42 mouse cellular contexts compared by ENCODE assay signal in genomic region chr6:146973830-146974229, GRCm38 (mm10). TPM values are rescaled to one million over a fixed set of nuclear protein-coding genes. Genes with fewer than 3 reads are reported as not detected.
"Had no signal": no experiment of that assay in that cellular context is flagged by ENCODE, and none has a peak within 500 bp of the region (broad histone marks: within the 10 kb centered on the region; RNA-seq: fewer than 3 reads in every experiment).

No protein-coding gene starts in this region.

- H3K27me3 ChIP-seq: heart, embryonic 12.5 days; heart, embryonic 13.5 days; heart, embryonic 15.5 days; hindbrain, embryonic 12.5 days; hindbrain, embryonic 13.5 days; hindbrain, embryonic 15.5 days; intestine, embryonic 15.5 days; kidney, embryonic 15.5 days had no signal

- H3K4me2 ChIP-seq: heart, embryonic 11.5 days; heart, embryonic 12.5 days; heart, embryonic 13.5 days; heart, embryonic 15.5 days; hindbrain, embryonic 12.5 days; hindbrain, embryonic 13.5 days; hindbrain, embryonic 14.5 days; hindbrain, embryonic 15.5 days; intestine, embryonic 15.5 days; kidney, embryonic 15.5 days had no signal

- H3K9me3 ChIP-seq: heart, embryonic 12.5 days; heart, embryonic 13.5 days; heart, embryonic 15.5 days; hindbrain, embryonic 10.5 days; hindbrain, embryonic 12.5 days; hindbrain, embryonic 13.5 days; hindbrain, embryonic 15.5 days; intestine, embryonic 15.5 days; kidney, embryonic 15.5 days had no signal

- H3K36me3 ChIP-seq: heart, embryonic 15.5 days; hindbrain, embryonic 10.5 days; hindbrain, embryonic 12.5 days; hindbrain, embryonic 13.5 days; hindbrain, embryonic 15.5 days; intestine, embryonic 15.5 days had no signal

- ATAC-seq: hindbrain, embryonic 16.5 days; inflammation-experienced regulatory T-cells, adult 6 months; intestine, postnatal 0 days had no signal

- DNase-seq: heart, postnatal 10 days; heart, postnatal 14 days; heart, postnatal 4 days; kidney, adult 11 months; kidney, adult 18-20 months; kidney, adult 2 months; kidney, adult 8-10 months; kidney, adult 9 months; kidney, postnatal 10 days; kidney, postnatal 14 days; kidney, postnatal 25 days; kidney, postnatal 36 days; kidney, postnatal 4 days; layer of hippocampus, adult 9-11 months; layer of hippocampus, postnatal 36 days had no signal

- H3K4me1 ChIP-seq: hindbrain, embryonic 12.5 days; hindbrain, embryonic 13.5 days; hindbrain, embryonic 15.5 days had no signal

- H3K27ac ChIP-seq: heart, embryonic 13.5 days; heart, embryonic 15.5 days; hindbrain, embryonic 10.5 days; hindbrain, embryonic 12.5 days; hindbrain, embryonic 13.5 days; hindbrain, embryonic 14.5 days; hindbrain, embryonic 15.5 days; intestine, embryonic 15.5 days; kidney, embryonic 15.5 days; kidney, postnatal 0 days; left cerebral cortex, adult 2 months had no signal

- H3K9ac ChIP-seq: heart, embryonic 12.5 days; heart, embryonic 13.5 days; heart, embryonic 15.5 days; hindbrain, embryonic 12.5 days; hindbrain, embryonic 13.5 days; hindbrain, embryonic 14.5 days; hindbrain, embryonic 15.5 days; intestine, embryonic 15.5 days; kidney, embryonic 15.5 days had no signal

- H3K4me3 ChIP-seq: heart, embryonic 12.5 days; heart, embryonic 13.5 days; heart, embryonic 15.5 days; hindbrain, embryonic 10.5 days; hindbrain, embryonic 12.5 days; hindbrain, embryonic 13.5 days; hindbrain, embryonic 15.5 days; intestine, embryonic 15.5 days; kidney, embryonic 15.5 days; layer of hippocampus, adult 2 months; left cerebral cortex, adult 2 months had no signal

RNA-seq across cellular contexts. Expression of gene 1700034J05Rik, which starts 19.6 kb away (rescaled TPM):
- total RNA-seq: heart, postnatal 10 days; heart, postnatal 14 days; heart, postnatal 25 days; heart, postnatal 4 days; hematopoietic stem cell, adult 5-6 weeks; layer of hippocampus, adult 18-20 months; layer of hippocampus, adult 2 months; layer of hippocampus, adult 8-10 months; layer of hippocampus, postnatal 10 days; layer of hippocampus, postnatal 14 days; layer of hippocampus, postnatal 25 days; layer of hippocampus, postnatal 36 days; left cerebral cortex, adult 18-20 months; left cerebral cortex, adult 2 months; left cerebral cortex, adult 8-10 months had no signal
- polyA plus RNA-seq: hindbrain, embryonic 13.5 days; intestine, postnatal 0 days; kidney, adult 2 months; large intestine, adult 2 months had no signal

RNA-seq across cellular contexts. Expression of gene Rep15, which starts 58.6 kb away (rescaled TPM):
- total RNA-seq: hematopoietic stem cell, adult 5-6 weeks had no signal
